Mouse (Mus musculus) embryo, embryonic 9.5 days (tissue): ENCODE measurements around the gene Gm9758.
"Not testable (repeated sequence)": the region's sequence is repeated elsewhere in the genome, so short reads cannot be mapped to it uniquely, and the experiment has no call there.

Source experiments
- DNase-seq: peaks from one replicate; pipeline ENCODE4 v3.0.0-alpha.2; 2017; ENCODE audit errors: extremely low spot score

Gm9758 gene

GRCm38 (mm10) chr5:14914799-14915198, at the start of gene Gm9758:
Gm9758 (minus strand) TSS chr5:14914899.
- not testable (repeated sequence) for DNase-seq

DNA sequence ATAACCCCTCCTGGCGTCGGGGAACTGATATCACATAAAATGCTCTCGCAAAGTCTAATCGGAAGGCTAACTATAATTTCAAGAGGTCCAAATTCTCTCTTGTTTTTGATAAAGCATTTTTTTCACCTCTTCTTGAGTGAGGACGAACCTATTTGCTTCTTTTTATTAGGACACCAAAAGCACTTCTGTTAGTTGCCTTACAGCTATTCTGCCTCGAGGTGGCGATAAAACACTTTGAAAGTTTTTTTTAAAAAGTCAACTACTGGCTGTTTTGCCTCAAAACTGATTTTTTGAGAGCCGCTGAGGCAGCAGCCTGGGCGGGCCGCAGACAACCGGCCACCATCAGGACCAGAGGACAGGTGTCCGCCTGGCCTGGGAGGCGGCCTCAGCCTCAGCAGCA, 49.1 kb upstream of the Gm9758 start:
- not testable (repeated sequence) for DNase-seq

- DNase-seq = not testable (repeated sequence)
Observed at GRCm38 (mm10) chr5:14961502-14961901, 46.8 kb upstream of the Gm9758 start.

DNA sequence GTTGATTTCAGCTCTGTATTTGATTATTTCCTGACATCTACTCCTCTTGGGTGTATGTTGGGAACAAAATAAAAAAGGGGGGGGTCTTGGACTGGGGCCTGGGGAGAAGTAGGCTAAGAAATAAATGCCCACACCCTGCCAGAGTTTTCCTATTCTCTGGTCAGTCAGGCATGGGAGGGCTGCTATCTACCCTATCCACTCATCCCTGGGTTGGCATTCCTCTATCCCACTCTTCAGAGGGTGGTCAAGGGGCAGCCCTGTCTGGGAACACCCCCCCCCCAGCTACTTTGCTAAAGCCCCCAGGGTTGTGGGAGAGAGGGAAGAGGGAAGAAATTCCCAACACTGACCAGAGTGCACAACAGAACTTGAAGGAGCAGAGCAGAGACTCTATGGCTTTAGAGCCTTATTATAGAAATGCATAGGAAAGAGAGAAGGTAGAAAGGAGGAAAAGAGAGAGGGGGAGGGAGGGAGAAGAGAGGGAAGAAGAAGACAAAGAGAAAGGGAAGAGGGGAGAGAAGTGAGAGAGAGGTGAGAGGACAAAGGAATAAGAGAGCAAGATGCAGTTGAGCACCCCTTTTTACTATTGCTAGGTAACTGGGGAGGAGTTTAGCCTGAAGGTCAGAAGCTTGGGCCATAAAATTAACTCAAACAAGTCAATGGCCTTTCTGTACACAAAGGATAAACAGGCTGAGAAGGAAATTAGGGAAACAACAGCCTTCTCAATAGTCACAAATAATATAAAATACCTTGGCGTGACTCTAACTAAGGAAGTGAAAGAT, 41.4 kb upstream of the Gm9758 start:
- not testable (repeated sequence) for DNase-seq

GRCm38 (mm10) chr5:14953587-14953986, 38.9 kb upstream of the Gm9758 start:
- DNase-seq = not testable (repeated sequence)

DNA sequence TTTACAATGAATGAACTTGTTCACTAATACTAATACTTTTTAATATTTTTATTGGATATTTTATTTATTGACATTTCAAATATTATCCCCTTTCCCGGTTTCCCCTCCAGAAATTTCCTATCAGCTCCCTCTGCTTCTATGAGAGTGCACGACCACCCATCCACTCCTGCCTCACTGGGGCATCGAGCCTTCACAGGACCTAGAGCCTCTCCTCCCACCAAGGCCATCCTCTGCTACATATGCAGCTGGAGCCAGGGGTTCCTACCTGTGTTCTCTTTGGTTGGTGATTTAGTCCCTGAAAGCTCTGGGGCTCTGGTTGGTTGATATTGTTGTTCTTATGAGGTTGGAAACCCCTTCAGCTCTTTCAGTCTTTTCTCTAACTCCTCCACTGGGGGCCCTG, 38.0 kb upstream of the Gm9758 start:
- DNase-seq = not testable (repeated sequence)

- DNase-seq = not testable (repeated sequence)
Observed at GRCm38 (mm10) chr5:14951822-14952221, 37.1 kb upstream of the Gm9758 start.

GRCm38 (mm10) chr5:14947482-14948198, 32.9 kb upstream of the Gm9758 start:
- DNase-seq = not testable (repeated sequence)

GRCm38 (mm10) chr5:14945524-14945923, 30.8 kb upstream of the Gm9758 start:
- not testable (repeated sequence) for DNase-seq

- not testable (repeated sequence) for DNase-seq
Observed at GRCm38 (mm10) chr5:14941043-14941442, 26.3 kb upstream of the Gm9758 start.

DNA sequence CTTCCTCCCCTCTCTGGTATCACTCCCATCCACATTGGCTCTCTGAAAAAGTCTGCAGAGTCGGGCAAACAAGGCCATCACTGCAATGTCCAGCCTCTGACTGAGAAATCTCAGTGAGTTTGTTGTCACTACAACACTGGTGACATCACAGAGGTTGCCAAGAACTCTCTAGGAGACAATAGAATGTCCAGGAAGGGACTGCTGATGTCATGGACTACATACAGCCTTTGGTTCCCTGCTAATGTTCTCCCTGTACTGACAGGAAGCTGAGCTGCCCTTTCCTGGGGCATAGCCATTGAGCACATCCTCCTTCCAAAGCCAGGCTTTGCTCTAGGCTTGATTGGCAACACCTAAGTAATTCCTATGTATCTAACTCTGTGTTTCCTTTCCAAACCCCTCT, 23.6 kb upstream of the Gm9758 start, which contains the start of gene Speer4e:
Gene Speer4e, minus strand, starts transcription at position 101 of the 400 bp plus-strand sequence.
- DNase-seq = not testable (repeated sequence)

GRCm38 (mm10) chr5:14933721-14934120, 19.0 kb upstream of the Gm9758 start:
- not testable (repeated sequence) for DNase-seq

- DNase-seq = not testable (repeated sequence)
Observed at GRCm38 (mm10) chr5:14927047-14927446, 12.3 kb upstream of the Gm9758 start.

GRCm38 (mm10) chr5:14914361-14914760, 338 bp downstream of the Gm9758 start:
- DNase-seq = not testable (repeated sequence)

DNA sequence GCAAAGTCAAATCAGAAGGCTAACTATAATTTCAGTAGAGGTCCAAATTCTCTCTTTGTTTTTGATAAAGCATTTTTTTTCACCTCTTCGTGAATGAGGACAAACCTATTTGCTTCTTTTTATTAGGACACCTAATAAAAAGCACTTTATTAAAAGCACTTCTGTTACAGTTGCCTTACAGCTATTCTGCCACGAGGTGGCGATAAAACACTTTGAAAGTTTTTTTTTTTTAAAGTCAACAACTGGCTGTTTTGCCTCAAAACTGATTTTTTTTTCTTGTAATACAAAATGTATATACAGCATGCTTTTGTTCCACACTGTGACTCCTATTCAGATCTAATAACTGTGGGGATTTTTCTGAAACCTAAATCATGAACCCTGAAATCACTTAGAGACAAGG, 11.2 kb downstream of the Gm9758 start:
- peak; percentile 8 for DNase-seq

DNA sequence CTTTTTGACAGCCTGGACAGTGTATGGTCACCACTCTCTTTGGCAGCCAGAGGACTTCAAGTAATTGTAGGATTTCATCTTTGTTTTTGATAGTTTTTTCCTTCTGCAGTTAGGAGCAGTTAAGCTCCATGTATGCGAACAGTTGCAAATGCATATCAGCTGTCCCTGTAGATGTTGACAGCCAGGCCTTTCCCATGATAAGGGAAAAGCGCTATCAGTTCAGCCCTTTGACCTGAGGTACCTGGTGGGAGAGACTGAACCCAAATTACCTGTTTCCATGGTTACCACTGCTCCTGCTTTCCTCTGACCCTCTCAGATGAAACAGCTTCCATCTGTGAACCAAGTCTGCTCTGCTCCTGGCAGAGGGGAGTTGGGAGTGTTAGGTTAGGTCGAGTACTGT, 22.5 kb downstream of the Gm9758 start:
- no peak for DNase-seq

DNA sequence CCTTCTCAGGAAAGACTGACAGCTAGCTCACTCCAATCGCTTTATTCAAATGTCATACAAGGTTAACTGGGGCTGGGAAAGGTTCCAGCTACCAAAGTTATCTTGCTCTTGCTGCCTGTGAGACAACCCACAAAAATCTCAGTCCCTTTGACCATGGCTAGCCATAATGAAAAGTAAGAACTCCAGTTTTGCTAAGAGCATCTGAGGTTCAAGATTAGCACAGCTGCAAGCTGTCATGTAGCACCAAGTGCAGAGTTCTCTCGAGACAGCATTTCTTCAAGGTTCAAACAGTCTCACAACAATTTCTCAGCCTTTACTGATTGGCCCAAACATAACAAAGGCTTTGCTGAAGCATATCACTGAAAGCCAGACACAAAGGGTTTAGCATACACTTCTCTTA, 29.4 kb downstream of the Gm9758 start:
- DNase-seq = not testable (repeated sequence)
